Mouse (Mus musculus): ENCODE data around the gene Syt7.

DNA sequence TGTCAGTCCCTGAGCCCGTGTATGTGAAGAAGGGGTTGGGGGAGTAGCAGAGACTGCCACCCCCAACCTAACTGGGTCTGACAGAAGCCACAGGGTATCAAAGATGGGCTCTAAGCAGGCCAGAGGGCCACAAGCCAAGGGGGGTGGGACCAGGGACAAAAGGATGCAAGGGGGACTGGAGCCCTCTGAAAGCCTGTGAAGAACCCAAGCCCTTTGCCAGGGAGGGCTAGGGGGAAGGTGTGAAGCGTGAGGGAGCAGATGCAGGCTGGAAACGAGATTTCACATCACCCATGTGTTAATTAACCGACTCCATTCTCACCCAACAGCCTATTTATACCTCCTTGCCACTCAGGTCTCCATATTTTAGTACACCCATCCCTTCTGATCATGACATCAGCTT is 43.0 kb downstream of the Syt7 start:
- TF ChIP-seq CTCF (IDR thresholded peaks at IDR 0.05; ENCODE audit: borderline replicate concordance, insufficient read depth, low read length) (no peak), POLR2A (IDR thresholded peaks at IDR 0.05; ENCODE audit: low read depth, low read length) (no peak)
